Mouse (Mus musculus) liver, adult 2 months (tissue): ENCODE measurements around the gene Olfr1393. TPM values are rescaled to one million over a fixed set of nuclear protein-coding genes. Genes with fewer than 3 reads are reported as not detected.
"Not testable (repeated sequence)": the region's sequence is repeated elsewhere in the genome, so short reads cannot be mapped to it uniquely, and the experiment has no call there.

ENCODE experiments used
- DNase-seq: peaks from one replicate; pipeline ENCODE4 v3.0.0-alpha.2; 2011; ENCODE audit warnings: low read depth, low spot score; ENCODE audit errors: extremely low read depth
- H3K27ac ChIP-seq: fragments of 200-500 bp; replicated peaks from 2 replicates; pipeline ENCODE4 v1.5.1; 2012; ENCODE audit warnings: low read depth, mild to moderate bottlenecking, control low read depth, inconsistent platforms, low read length; ENCODE audit not compliant: insufficient read depth
- H3K27me3 ChIP-seq: fragments of 200-500 bp; 2 replicates; pipeline ENCODE4 v1.6.1; 2012; ENCODE audit warnings: mild to moderate bottlenecking, moderate library complexity, low read length, inconsistent platforms; ENCODE audit not compliant: control insufficient read depth, insufficient read depth
- H3K36me3 ChIP-seq: fragments of 200-500 bp; 2 replicates; pipeline ENCODE4 v1.6.1; 2012; ENCODE audit warnings: low read length, inconsistent platforms; ENCODE audit not compliant: control insufficient read depth, insufficient read depth
- H3K4me1 ChIP-seq: fragments of 200-500 bp; 2 replicates; pipeline ENCODE4 v1.6.1; 2011; ENCODE audit warnings: low read length; ENCODE audit not compliant: control insufficient read depth, insufficient read depth
- H3K4me3 ChIP-seq: fragments of 200-500 bp; 2 replicates; pipeline ENCODE4 v1.5.1; 2011; ENCODE audit warnings: low read depth, mild to moderate bottlenecking, control low read depth, low read length, moderate library complexity; ENCODE audit not compliant: insufficient read depth
- H3K79me2 ChIP-seq: fragments of 200-500 bp; 2 replicates; pipeline ENCODE4 v1.6.1; 2012; ENCODE audit warnings: inconsistent platforms, mild to moderate bottlenecking, low read length, moderate library complexity; ENCODE audit not compliant: control insufficient read depth, insufficient read depth
- H3K9ac ChIP-seq: fragments of 200-500 bp; 2 replicates; pipeline ENCODE4 v1.6.1; 2012; ENCODE audit warnings: low read depth, mild to moderate bottlenecking, control low read depth, inconsistent platforms, low read length
- CTCF ChIP-seq: fragments of 200-500 bp; IDR thresholded peaks from 2 replicates; pipeline ENCODE4 v1.5.1; 2011; ENCODE audit warnings: low read depth, low read length, control low read depth
- POLR2A ChIP-seq: fragments of 200-500 bp; IDR thresholded peaks from 2 replicates; pipeline ENCODE4 v1.6.1; 2011; ENCODE audit warnings: low read length, control low read depth; ENCODE audit not compliant: insufficient read depth; ENCODE audit errors: extremely low read depth
- WGBS: fragments of 180-500 bp; shearing (Covaris S2); methylation state at CpG from one replicate; pipeline ENCODE4 v1.1.7; 2018; 5-methylcytosine and 5-hydroxymethylcytosine counted together
- polyA plus RNA-seq: library from polyadenylated mRNA; depleted of rRNA; stranded (reverse); fragments of >200 nt; gene quantifications from 2 replicates; pipeline ENCODE4 v1.2.3, GENCODE M21; 2012; rRNA removed
- total RNA-seq: library from RNA; depleted of rRNA; stranded (reverse); fragments of >200 nt; gene quantifications from 2 replicates; pipeline ENCODE4 v1.2.3, GENCODE M21; 2014; rRNA removed

The Olfr1393 gene
- total and polyA plus RNA-seq, 2 experiments: 0.09 to 0.55 TPM

DNA sequence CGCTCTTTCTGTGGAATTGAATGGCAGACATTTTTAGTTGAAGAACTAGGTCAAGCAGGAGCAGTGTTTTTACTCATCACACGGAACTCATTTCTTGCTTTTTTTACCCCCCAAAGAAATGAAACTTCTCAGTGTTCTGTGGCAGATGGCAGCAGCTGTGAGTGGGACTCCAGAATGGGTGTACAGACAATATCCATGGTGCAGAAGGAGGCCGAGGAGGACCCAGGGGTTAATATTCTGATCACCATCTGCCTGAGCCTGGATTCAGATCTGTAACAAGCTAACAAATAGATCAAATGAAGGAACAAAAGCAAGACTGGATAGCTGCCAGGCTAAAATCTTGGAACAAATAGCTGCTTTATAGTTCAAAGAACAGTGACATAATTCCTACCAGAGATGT, 14.7 kb downstream of the Olfr1393 start:
- H3K79me2 ChIP-seq: no peaks in the 10 kb centered on the region
- DNase-seq: no peak
- H3K9ac ChIP-seq: no peak overlapping the region
- H3K4me3 ChIP-seq: no peak overlapping the region
- WGBS: 91% methylated on average over 3 of the region's 3 CpGs
- no peaks in the 10 kb centered on the region for H3K36me3 ChIP-seq
- no peaks in the 10 kb centered on the region for H3K27me3 ChIP-seq
- H3K4me1 ChIP-seq: no peaks in the 10 kb centered on the region
- no peak for TF ChIP-seq CTCF
- no peak for TF ChIP-seq POLR2A
- no peak overlapping the region for H3K27ac ChIP-seq

- TF ChIP-seq POLR2A: no peak
- TF ChIP-seq CTCF: no peak
- Histone ChIP-seq H3K9ac (no peak within 1 kb of the TSS), H3K4me3 (no peak within 1 kb of the TSS), H3K27me3 (no peaks in the 10 kb centered on the region), H3K27ac (no peak within 1 kb of the TSS), H3K36me3 (no peaks in the 10 kb centered on the region), H3K79me2 (no peaks in the 10 kb centered on the region), H3K4me1 (no peaks in the 10 kb centered on the region)
- DNase-seq: no peak
Observed at GRCm38 (mm10) chr11:49304441-49304840, 26.3 kb downstream of the Olfr1393 start, which contains the start of gene Olfr10. TSS of gene Olfr10 (plus strand) at chr11:49304741.

GRCm38 (mm10) chr11:49308547-49308946, 30.4 kb downstream of the Olfr1393 start:
- not testable (repeated sequence) for H3K9ac ChIP-seq, DNase-seq, H3K27ac ChIP-seq, H3K27me3 ChIP-seq, H3K4me3 ChIP-seq, H3K79me2 ChIP-seq, H3K36me3 ChIP-seq, H3K4me1 ChIP-seq
- 73% methylated on average over 5 of the region's 5 CpGs for WGBS

GRCm38 (mm10) chr11:49322442-49322841, 44.3 kb downstream of the Olfr1393 start, which contains the start of gene Olfr1391:
TSS of gene Olfr1391 (plus strand) at chr11:49322742.
- Histone ChIP-seq H3K4me3 (no peak within 1 kb of the TSS), H3K27ac (no peak within 1 kb of the TSS), H3K36me3 (no peaks in the 10 kb centered on the region), H3K27me3 (no peaks in the 10 kb centered on the region; the same call in 1 of the 2 replicates), H3K4me1 (no peaks in the 10 kb centered on the region), H3K79me2 (no peaks in the 10 kb centered on the region), H3K9ac (no peak within 1 kb of the TSS)
- WGBS: 73% methylated on average over 2 of the region's 2 CpGs
- no peak for TF ChIP-seq POLR2A
- no peak for TF ChIP-seq CTCF
- no peak for DNase-seq

- no peak for DNase-seq
- H3K27me3 ChIP-seq: no peaks in the 10 kb centered on the region; the same call in 1 of the 2 replicates
- no peak overlapping the region for H3K27ac ChIP-seq
- no peaks in the 10 kb centered on the region for H3K36me3 ChIP-seq
- no peak overlapping the region for H3K9ac ChIP-seq
- 77% methylated on average over 3 of the region's 3 CpGs for WGBS
- TF ChIP-seq CTCF: no peak
- no peak for TF ChIP-seq POLR2A
- H3K4me1 ChIP-seq: no peaks in the 10 kb centered on the region
- H3K79me2 ChIP-seq: no peaks in the 10 kb centered on the region
- H3K4me3 ChIP-seq: no peak overlapping the region
Observed at GRCm38 (mm10) chr11:49326726-49327125, 48.6 kb downstream of the Olfr1393 start.

DNA sequence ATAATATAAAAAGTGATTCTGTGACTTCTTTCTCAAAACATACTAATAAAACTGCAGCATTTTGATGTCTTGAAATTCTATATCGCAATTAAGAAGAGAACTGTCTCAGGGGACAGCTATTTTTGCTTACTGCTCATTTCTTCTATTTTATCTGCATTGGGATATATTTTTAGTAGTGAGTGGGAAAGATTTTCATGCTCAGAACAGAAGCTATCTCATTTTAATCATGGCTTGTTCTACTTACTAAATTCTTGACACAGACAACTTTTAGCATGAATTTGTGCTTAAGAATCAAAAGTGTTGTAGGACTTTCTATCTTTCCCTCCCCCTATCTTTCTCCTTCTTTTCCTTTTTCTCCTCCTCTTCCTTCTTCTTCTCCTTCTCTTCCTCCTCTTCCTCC, 51.6 kb downstream of the Olfr1393 start:
- Histone ChIP-seq H3K27me3 (no peaks in the 10 kb centered on the region), H3K9ac (no peak overlapping the region), H3K4me1 (no peaks in the 10 kb centered on the region), H3K79me2 (no peaks in the 10 kb centered on the region), H3K36me3 (no peaks in the 10 kb centered on the region), H3K4me3 (no peak overlapping the region), H3K27ac (no peak overlapping the region)
- TF ChIP-seq POLR2A (no peak), CTCF (no peak)
- no peak for DNase-seq
- WGBS: 59% methylated on average over 1 of the region's 1 CpGs

Other genes starting within 250 kb of the Olfr1393 start
- gene 9930111J21Rik2, start 227.1 kb upstream of the Olfr1393 start, total RNA-seq: 2.8 and 4.0 TPM in 2 replicates
- gene 9930111J21Rik2, start 227.1 kb upstream of the Olfr1393 start, polyA plus RNA-seq: 0.30 and 0.44 TPM in 2 replicates
- 5.7 and 6.9 TPM in 2 replicates for gene Tgtp2, start 214.1 kb upstream of the Olfr1393 start, total RNA-seq
- 1.1 and 1.3 TPM in 2 replicates for gene Tgtp2, start 214.1 kb upstream of the Olfr1393 start, polyA plus RNA-seq
- gene Ifi47, start 201.7 kb upstream of the Olfr1393 start, total RNA-seq: 20.0 and 21.3 TPM in 2 replicates
- gene Ifi47, start 201.7 kb upstream of the Olfr1393 start, polyA plus RNA-seq: 8.2 and 12.7 TPM in 2 replicates
- gene Olfr1396, start 163.4 kb upstream of the Olfr1393 start, total RNA-seq: under 0.01 and 0.07 TPM in 2 replicates
- 0.02 and 0.06 TPM in 2 replicates for gene Olfr1396, start 163.4 kb upstream of the Olfr1393 start, polyA plus RNA-seq
- not detected in 2 replicates for gene Olfr1395, start 136.0 kb upstream of the Olfr1393 start, total RNA-seq
- not detected in 2 replicates for gene Olfr1395, start 136.0 kb upstream of the Olfr1393 start, polyA plus RNA-seq
- gene Olfr1394, start 123.9 kb upstream of the Olfr1393 start, total RNA-seq: not detected in 2 replicates
- not detected in 2 replicates for gene Olfr1394, start 123.9 kb upstream of the Olfr1393 start, polyA plus RNA-seq
- 3.4 and 5.5 TPM in 2 replicates for gene Btnl9, start 91.1 kb upstream of the Olfr1393 start, total RNA-seq
- 1.9 and 2.3 TPM in 2 replicates for gene Btnl9, start 91.1 kb upstream of the Olfr1393 start, polyA plus RNA-seq
- 18.3 and 18.8 TPM in 2 replicates for gene Zfp62, start 75.0 kb upstream of the Olfr1393 start, total RNA-seq
- gene Zfp62, start 75.0 kb upstream of the Olfr1393 start, polyA plus RNA-seq: 0.71 and 1.4 TPM in 2 replicates
- 44.7 and 60.8 TPM in 2 replicates for gene Mgat1, start 34.1 kb upstream of the Olfr1393 start, total RNA-seq
- gene Mgat1, start 34.1 kb upstream of the Olfr1393 start, polyA plus RNA-seq: 134 and 145 TPM in 2 replicates
- gene Olfr1392, start 7.0 kb downstream of the Olfr1393 start, total RNA-seq: not detected in 2 replicates
- gene Olfr1392, start 7.0 kb downstream of the Olfr1393 start, polyA plus RNA-seq: 0.09 and 0.26 TPM in 2 replicates
- gene Olfr10, start 26.4 kb downstream of the Olfr1393 start, total RNA-seq: not detected in 2 replicates
- gene Olfr10, start 26.4 kb downstream of the Olfr1393 start, polyA plus RNA-seq: not detected in 2 replicates
- gene Olfr1391, start 44.4 kb downstream of the Olfr1393 start, total RNA-seq: not detected in 2 replicates
- not detected in 2 replicates for gene Olfr1391, start 44.4 kb downstream of the Olfr1393 start, polyA plus RNA-seq
- gene Olfr1390, start 56.9 kb downstream of the Olfr1393 start, total RNA-seq: not detected in 2 replicates
- not detected in 2 replicates for gene Olfr1390, start 56.9 kb downstream of the Olfr1393 start, polyA plus RNA-seq
- not detected in 2 replicates for gene Olfr1389, start 144.8 kb downstream of the Olfr1393 start, total RNA-seq
- gene Olfr1389, start 144.8 kb downstream of the Olfr1393 start, polyA plus RNA-seq: not detected in 2 replicates
- 0.07 TPM in 1 of 2 replicates, not detected in the other for gene Olfr1388, start 158.3 kb downstream of the Olfr1393 start, total RNA-seq
- gene Olfr1388, start 158.3 kb downstream of the Olfr1393 start, polyA plus RNA-seq: not detected in 2 replicates
- gene Olfr1387, start 177.0 kb downstream of the Olfr1393 start, total RNA-seq: not detected in 2 replicates
- gene Olfr1387, start 177.0 kb downstream of the Olfr1393 start, polyA plus RNA-seq: not detected in 2 replicates
- not detected in 2 replicates for gene Olfr1386, start 186.7 kb downstream of the Olfr1393 start, total RNA-seq
- not detected in 2 replicates for gene Olfr1386, start 186.7 kb downstream of the Olfr1393 start, polyA plus RNA-seq
- 0.07 TPM in 1 of 2 replicates, not detected in the other for gene Olfr1385, start 210.8 kb downstream of the Olfr1393 start, total RNA-seq
- gene Olfr1385, start 210.8 kb downstream of the Olfr1393 start, polyA plus RNA-seq: not detected in 2 replicates
- gene Olfr1384, start 228.4 kb downstream of the Olfr1393 start, total RNA-seq: not detected in 2 replicates
- not detected in 2 replicates for gene Olfr1384, start 228.4 kb downstream of the Olfr1393 start, polyA plus RNA-seq
- gene Olfr1383, start 241.3 kb downstream of the Olfr1393 start, total RNA-seq: not detected in 2 replicates
- gene Olfr1383, start 241.3 kb downstream of the Olfr1393 start, polyA plus RNA-seq: not detected in 2 replicates
- not detected in 2 replicates for gene Olfr1382, start 249.9 kb downstream of the Olfr1393 start, total RNA-seq
- gene Olfr1382, start 249.9 kb downstream of the Olfr1393 start, polyA plus RNA-seq: not detected in 2 replicates